Mouse (Mus musculus) embryonic fibroblast, embryonic 13.5 days (primary cell): ENCODE measurements at regions not wholly inside any gene's neighbourhood (a gene's known extent, or its start where the extent isn't known, plus 50 kb on each side); places are given as distances from the start of the nearest gene placed in this dataset.

Source experiments
- H3K27ac ChIP-seq: 2 replicates; pipeline ENCODE4 v1.5.1; 2012; ENCODE audit warnings: low read length, control low read depth, inconsistent platforms; ENCODE audit not compliant: insufficient read depth
- H3K4me1 ChIP-seq: 2 replicates; pipeline ENCODE4 v1.6.1; 2011; ENCODE audit warnings: low read length; ENCODE audit not compliant: control insufficient read depth, insufficient read depth
- H3K4me3 ChIP-seq: 2 replicates; pipeline ENCODE4 v1.5.1; 2011; ENCODE audit warnings: mild to moderate bottlenecking, control low read depth, low read length; ENCODE audit not compliant: insufficient read depth
- CTCF ChIP-seq: IDR thresholded peaks from 2 replicates; pipeline ENCODE4 v1.5.1; 2011; ENCODE audit warnings: mild to moderate bottlenecking, control low read depth, low read length, moderate library complexity, borderline replicate concordance; ENCODE audit not compliant: insufficient read depth
- POLR2A ChIP-seq: IDR thresholded peaks from 2 replicates; pipeline ENCODE4 v1.6.1; 2011; ENCODE audit warnings: low read depth, mild to moderate bottlenecking, control low read depth, low read length, moderate library complexity

DNA sequence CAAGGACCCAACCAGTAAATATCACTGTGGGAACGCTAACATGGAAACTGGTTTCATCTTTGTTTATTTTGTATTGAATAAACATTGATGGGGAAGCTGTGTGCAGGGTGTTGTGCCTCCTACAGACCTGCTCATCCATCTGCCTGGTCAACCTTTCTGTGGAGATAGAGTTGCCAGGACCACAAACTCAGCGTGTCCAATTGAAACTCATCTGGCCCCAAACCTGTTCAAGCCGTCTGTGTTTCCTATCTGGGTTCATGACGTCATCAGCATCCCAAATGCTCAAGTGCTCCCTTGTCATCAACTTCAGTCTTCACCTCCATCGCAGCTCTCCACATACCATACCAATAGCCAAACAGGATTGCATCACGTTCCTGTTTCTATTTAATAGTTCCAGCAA is 167.1 kb upstream of the Rfx3 start:
- Histone ChIP-seq H3K4me1 (no peaks in the 10 kb centered on the region), H3K4me3 (no peak overlapping the region), H3K27ac (no peak overlapping the region)
- no peak for TF ChIP-seq CTCF
- no peak for TF ChIP-seq POLR2A

DNA sequence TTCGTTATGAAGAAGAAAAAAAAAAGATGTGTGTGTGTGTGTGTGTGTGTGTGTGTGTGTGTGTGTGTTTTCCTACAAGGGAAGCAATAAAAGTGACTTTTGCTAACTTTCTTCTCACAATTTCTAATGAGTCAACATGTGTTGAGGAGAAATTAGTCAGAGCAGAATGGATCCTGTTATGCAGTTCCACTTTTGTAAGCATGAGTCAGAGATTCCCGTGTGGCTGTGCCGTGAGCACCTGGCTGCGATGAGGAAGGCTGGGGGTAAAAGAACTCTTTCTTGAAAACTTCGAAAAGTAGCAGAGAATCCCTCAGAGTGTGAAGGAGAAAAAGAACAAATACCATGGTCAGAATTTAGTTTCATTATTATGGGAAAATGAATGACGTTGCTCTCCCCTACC is 165.9 kb upstream of the Rfx3 start:
- Histone ChIP-seq H3K4me1 (no peaks in the 10 kb centered on the region), H3K4me3 (no peak overlapping the region), H3K27ac (no peak overlapping the region)
- TF ChIP-seq POLR2A (no peak), CTCF (no peak)

DNA sequence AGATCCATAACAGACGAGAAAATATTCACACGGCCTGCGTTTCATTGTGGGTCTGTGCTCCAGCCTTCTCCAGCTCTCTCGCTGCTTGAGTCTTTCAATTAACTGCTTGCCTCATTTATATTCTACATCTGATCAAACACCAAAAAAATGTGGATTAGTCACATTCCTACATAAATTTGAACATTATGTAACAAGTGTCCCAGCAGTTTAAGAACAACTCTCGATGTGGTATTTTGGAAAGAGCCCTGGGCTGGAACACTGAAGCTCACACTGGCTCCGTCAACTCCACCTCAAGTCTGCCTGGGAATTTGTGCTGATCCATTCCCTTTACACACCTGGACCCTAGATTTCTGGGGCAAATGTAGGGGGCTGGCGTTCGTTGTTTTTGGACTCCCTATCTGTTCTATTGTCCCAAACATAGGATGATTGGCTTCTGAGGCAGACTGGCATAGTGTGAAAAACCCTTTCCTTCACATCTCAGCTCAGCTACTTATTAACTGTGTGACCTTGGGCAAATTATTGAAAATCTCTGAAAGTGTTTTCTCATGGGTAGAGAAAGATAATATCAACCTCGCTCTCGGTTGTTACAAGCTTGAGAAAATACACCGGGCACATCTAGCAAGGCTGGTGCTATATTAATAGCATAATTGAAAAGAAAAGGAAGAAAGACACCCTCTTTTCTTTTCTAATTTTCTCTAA is 161.0 kb upstream of the Rfx3 start:
- TF ChIP-seq CTCF (no peak), POLR2A (no peak)

DNA sequence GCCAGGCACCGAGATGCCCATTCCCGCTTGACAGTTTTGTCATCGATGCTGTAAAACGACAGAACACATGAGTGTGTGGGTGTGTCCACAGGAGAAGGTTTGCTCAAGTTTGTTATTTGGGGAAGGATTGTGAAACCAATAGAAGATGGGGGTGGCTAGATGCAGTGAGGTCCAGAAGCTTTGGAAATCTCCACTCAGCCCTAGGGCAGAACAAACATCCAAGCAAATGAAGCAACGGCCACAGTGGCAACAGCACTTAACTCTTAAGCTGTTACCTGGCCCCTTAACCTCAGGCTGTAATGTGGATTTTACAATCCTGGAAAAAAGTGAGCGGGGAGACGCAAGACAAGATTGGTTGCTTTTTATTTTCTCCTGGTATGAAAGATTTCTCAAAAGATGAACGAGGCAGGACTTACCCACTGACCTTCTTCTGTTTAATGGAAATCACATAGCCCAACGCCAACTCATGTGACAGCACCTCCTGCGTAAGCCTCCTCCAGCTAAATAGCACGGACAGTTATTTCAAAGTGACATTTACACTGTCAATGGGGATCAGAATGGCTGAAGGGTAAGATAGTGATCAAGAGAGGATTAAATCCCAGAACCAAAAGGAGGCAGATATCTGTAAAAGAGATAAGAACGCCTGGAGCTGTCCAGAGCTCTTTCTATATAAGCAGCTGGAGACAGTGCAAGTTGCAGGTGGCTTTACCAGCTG is 156.6 kb upstream of the Rfx3 start:
- no peak overlapping the region for H3K4me3 ChIP-seq
- H3K4me1 ChIP-seq = no peaks in the 10 kb centered on the region
- no peak overlapping the region for H3K27ac ChIP-seq
- TF ChIP-seq CTCF (no peak), POLR2A (no peak)

More for the DNA sequence above, 161.0 kb upstream of the Rfx3 start:
- no peaks in the 10 kb centered on the region for H3K4me1 ChIP-seq
- no peak overlapping the region for H3K27ac ChIP-seq
- H3K4me3 ChIP-seq = no peak overlapping the region

DNA sequence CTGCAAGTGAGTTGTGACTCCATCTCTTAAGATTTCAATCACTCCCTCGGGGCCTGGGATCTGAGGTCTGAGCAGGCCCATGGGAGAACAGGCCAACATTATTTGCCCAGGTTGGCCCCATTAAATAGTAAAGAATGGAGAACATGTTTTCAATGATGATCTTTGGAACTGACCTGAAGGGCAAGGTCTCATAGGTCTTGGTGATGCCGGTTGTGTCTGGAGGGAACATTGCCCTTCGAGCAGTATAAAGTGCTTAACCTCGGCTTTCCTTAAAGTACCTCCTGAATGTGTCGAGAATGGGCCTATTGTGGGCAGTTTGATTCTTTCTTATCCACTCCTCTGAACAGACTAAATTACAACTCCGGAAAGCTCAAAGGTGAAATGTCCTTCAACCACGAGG is 155.7 kb upstream of the Rfx3 start:
- Histone ChIP-seq H3K4me3 (no peak overlapping the region), H3K4me1 (no peaks in the 10 kb centered on the region), H3K27ac (no peak overlapping the region)
- TF ChIP-seq POLR2A (no peak), CTCF (no peak)

DNA sequence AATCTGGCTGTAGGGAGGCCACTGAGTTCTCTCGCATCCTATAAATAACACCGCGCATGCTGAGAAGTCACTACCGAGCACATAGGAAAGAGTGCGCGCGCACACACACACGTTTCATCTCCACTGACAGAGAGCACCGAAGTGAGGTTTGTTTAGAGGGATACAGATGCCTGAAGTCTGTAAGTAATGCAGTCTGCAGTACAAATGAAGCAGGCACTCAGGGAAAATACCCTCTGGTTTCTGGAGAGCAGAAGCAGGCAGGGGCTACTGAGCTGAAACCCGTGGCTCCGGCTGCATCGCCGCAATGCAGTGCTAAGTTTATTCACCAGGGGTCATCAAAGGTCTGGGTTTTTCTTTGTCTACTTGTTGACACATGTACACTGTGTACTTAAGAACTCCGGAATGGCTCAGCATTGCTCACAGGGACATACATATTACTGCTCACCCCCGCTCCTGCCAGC is 155.0 kb upstream of the Rfx3 start:
- H3K4me1 ChIP-seq = no peaks in the 10 kb centered on the region
- no peak for TF ChIP-seq POLR2A
- TF ChIP-seq CTCF = peak; percentile 15; the same call in 1 of the 2 replicates
- H3K4me3 ChIP-seq = no peak overlapping the region
- no peak overlapping the region for H3K27ac ChIP-seq

DNA sequence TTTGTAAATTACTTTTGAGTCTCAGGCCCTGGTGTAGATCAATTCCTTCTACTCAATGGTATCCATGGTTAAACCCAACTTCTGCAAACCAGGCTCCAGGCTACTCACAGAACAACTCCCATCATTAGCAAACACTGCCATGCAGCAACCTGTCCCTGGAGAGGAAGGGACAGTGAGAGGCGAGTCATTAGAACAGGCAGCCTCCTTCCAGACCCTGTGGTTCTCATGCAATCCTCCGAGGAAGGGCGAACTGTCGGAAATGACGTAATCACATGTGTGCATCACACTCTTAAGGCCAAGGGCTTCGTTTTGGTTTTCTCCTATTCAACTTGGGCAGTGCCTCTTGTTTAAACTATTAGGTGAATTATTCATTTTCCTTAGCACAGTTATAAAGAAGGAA is 152.2 kb upstream of the Rfx3 start:
- no peaks in the 10 kb centered on the region for H3K4me1 ChIP-seq
- TF ChIP-seq CTCF = no peak
- no peak for TF ChIP-seq POLR2A
- no peak overlapping the region for H3K27ac ChIP-seq
- no peak overlapping the region for H3K4me3 ChIP-seq

DNA sequence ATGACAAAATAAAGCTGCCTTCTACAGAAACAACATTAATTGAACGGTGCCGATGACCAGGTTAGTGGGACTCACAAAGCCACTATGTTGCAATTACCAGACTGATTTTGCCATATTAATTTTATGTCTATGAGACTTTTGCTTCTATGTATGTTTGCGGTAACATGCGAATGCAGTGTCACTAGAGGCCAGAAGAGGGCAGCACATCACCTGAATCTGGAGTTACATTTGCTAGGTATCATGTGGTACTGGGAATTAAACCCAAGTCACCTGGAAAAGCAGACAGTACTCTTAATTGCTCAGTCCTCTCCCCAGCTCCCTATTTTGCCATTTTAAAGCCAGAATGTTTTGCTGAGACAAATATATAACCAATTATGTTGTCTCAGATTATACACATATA is 149.6 kb upstream of the Rfx3 start:
- Histone ChIP-seq H3K4me3 (no peak overlapping the region), H3K27ac (no peak overlapping the region), H3K4me1 (no peaks in the 10 kb centered on the region)
- TF ChIP-seq CTCF = peak; percentile 28; the same call in 1 of the 2 replicates
- TF ChIP-seq POLR2A = no peak

DNA sequence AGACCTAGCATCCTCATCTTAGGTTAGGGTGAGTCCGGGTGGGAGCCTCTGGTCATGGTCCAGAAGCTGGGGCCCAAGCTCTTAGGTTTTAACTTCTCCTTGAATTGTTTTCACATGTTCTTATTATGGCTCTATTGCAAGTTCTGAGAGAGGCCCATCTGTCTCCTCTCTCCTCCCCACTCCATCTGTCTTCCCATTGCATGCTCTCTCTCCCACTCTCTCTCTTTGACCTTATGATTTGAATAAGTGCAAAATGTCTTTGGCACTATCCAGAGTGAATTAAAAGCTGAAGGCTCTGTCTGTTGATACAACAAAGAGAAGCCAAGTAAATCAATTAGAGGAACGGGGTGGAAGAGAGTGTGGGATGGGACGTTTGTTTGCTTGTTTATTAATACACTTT is 146.2 kb upstream of the Rfx3 start:
- TF ChIP-seq CTCF = no peak
- no peak for TF ChIP-seq POLR2A

DNA sequence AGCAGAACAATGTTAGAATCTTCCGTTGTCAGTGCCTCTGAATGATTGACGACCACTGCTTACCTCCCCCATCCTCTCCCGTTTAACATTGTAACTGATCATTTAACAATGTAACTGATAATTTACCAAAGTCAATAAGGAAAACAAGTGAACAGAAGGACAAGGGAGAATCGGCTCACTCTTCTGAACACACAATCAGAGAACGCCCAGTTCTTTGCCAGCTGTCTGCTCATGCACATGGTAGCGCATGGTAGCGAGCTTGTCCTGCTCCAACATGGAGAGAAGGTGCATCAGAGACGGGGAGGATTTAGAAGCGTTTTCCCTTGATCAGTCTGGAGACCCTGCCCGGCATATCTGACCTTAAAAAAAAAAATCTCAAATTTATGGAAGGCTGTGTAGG is 126.6 kb upstream of the Rfx3 start:
- Histone ChIP-seq H3K4me3 (no peak overlapping the region), H3K4me1 (no peaks in the 10 kb centered on the region), H3K27ac (no peak overlapping the region)
- no peak for TF ChIP-seq POLR2A
- TF ChIP-seq CTCF = no peak

More for the DNA sequence above, 146.2 kb upstream of the Rfx3 start:
- H3K4me3 ChIP-seq = no peak overlapping the region
- no peaks in the 10 kb centered on the region for H3K4me1 ChIP-seq
- no peak overlapping the region for H3K27ac ChIP-seq
